Mouse (Mus musculus): Measurements from ENCODE around the gene Sall1.

Gene Sall1

DNA sequence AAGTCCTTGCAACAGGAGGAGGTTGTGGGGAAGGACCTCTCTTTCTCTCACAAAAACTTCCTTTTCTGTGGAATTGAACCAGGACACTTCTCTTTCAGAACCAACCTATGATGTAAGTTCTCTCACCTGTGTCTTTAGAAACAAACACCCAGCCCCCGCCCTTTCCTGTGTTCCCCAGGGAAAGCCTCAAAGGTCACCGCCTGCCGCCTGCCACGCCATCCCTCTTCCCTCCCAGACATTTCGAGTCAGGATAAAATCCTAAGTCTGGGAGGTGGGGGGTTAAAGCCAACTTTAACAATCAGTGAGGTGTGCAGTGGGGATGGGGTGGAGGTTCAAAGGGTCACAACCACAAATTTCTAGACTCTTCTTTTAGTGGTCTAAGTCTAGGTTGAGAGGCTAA lies 52.8 kb downstream of the Sall1 start:
- DNase-seq = no peak

DNA sequence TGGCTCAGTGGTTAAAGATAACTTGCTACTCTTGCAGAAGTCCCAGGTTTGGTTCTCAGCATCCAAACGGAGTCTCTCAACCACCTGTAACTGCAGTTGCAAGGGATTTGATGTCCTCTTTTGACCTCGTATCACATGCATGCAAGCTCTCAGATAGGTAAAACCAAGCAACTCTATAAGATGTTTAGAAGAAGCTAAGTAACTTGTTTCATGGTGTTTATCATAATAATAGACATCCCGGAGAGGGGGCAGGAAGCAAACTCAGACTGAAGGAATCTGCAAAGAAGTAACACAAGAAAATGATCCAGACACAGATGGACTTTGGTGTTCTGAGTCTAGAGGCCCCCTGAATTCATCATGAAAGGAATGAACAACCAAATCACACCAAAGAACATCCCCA lies 55.0 kb downstream of the Sall1 start:
- DNase-seq = no peak

DNA sequence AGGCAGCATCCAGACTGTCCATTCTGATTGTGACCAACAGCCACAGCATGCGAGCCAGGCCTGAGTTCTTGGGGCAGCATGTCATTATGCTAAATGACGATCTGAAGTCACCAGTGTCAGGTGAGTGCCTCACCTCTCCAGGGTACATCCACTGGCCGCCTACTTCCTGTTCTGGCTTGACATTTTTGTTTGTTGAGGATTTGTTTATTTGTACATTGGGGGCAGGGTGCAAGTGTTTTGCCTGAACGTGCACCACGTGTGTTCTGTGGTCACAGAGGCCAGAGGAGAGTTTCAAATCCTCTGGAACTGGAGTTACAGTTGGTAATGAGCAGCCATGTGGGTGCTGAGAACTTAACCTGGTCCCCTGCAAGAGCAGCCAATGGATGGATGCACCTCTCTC lies 60.5 kb downstream of the Sall1 start:
- DNase-seq = no peak

Data from lung, postnatal 4 days (tissue).